Mouse (Mus musculus): ENCODE data around the gene Wdfy3.

DNA sequence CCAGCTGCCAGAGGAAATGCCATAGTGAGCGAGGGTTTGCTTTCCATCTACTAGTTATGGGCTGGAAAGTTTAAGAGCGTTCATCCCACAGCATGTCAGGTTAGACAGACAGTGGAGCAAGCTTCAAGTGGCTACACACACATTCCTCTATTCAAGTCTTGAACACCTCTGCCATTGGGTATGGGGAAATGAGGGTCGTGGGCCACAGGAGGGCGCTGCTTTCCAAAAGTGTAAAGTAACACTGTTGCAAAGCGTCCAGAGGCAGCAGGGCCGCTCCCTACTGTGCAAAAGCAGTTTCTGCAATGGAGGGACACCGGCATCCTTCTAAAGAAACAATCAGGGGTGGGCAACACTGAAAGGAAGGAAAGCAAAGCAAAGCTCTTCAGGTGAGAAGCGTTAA is 235.8 kb downstream of the Wdfy3 start:
- TF ChIP-seq CTCF (IDR thresholded peaks at IDR 0.05; ENCODE audit: low read depth) (peak; percentile 32; the same call in 1 of the 2 replicates), EP300 (IDR thresholded peaks at IDR 0.05; ENCODE audit: low read depth) (no peak)
